Mouse (Mus musculus) spleen, postnatal 10 days (tissue): ENCODE measurements at regions not wholly inside any gene's neighbourhood (a gene's known extent, or its start where the extent isn't known, plus 50 kb on each side); places are given as distances from the start of the nearest gene placed in this dataset.

Experiments
- DNase-seq, 2 experiments: peaks; one replicate each; pipeline ENCODE4 v3.0.0; 2021 to 2022; ENCODE audit warnings: low spot score in 2 of 2

GRCm38 (mm10) chr11:71410582-71410981, 180.0 kb upstream of the Nlrp1b start:
- no peak for DNase-seq

- no peak for DNase-seq
These were observed 181.4 kb upstream of the Nlrp1b start for GRCm38 (mm10) chr11:71411958-71412357.

- DNase-seq: no peak
These were observed 184.0 kb upstream of the Nlrp1b start for GRCm38 (mm10) chr11:71414403-71415140.

- no peak for DNase-seq
These were observed 184.9 kb upstream of the Nlrp1b start for GRCm38 (mm10) chr11:71415451-71415850.

GRCm38 (mm10) chr11:71422291-71422840, 191.8 kb upstream of the Nlrp1b start:
- no peak for DNase-seq

GRCm38 (mm10) chr11:71423242-71423641, 192.7 kb upstream of the Nlrp1b start:
- no peak for DNase-seq

GRCm38 (mm10) chr11:71424879-71425278, 194.3 kb upstream of the Nlrp1b start:
- DNase-seq: no peak

- no peak for DNase-seq
These were observed 199.2 kb upstream of the Nlrp1b start for GRCm38 (mm10) chr11:71429739-71430138.

GRCm38 (mm10) chr11:71434241-71434640, 203.7 kb upstream of the Nlrp1b start:
- DNase-seq: no peak

GRCm38 (mm10) chr11:71434886-71435285, 204.4 kb upstream of the Nlrp1b start:
- DNase-seq: no peak

GRCm38 (mm10) chr11:71435745-71436144, 205.2 kb upstream of the Nlrp1b start:
- DNase-seq: no peak

- no peak for DNase-seq
These were observed 205.8 kb upstream of the Nlrp1b start for GRCm38 (mm10) chr11:71436335-71436734.

GRCm38 (mm10) chr11:71436801-71437200, 206.3 kb upstream of the Nlrp1b start:
- no peak for DNase-seq

- DNase-seq: no peak
These were observed 209.3 kb upstream of the Nlrp1b start for GRCm38 (mm10) chr11:71439871-71440270.

- DNase-seq: no peak
These were observed 209.9 kb upstream of the Nlrp1b start for GRCm38 (mm10) chr11:71440392-71440791.

GRCm38 (mm10) chr11:71444056-71444455, 213.5 kb upstream of the Nlrp1b start:
- no peak for DNase-seq

GRCm38 (mm10) chr11:71446641-71447040, 216.1 kb upstream of the Nlrp1b start:
- DNase-seq: no peak

- no peak for DNase-seq
These were observed 217.6 kb upstream of the Nlrp1b start for GRCm38 (mm10) chr11:71447841-71448745.

GRCm38 (mm10) chr11:71480094-71480493, 249.6 kb upstream of the Nlrp1b start:
- no peak for DNase-seq

GRCm38 (mm10) chr11:71497863-71498262, 251.9 kb upstream of the Wscd1 start:
- DNase-seq: no peak

GRCm38 (mm10) chr11:71498299-71498698, 251.4 kb upstream of the Wscd1 start:
- no peak for DNase-seq

GRCm38 (mm10) chr11:71502156-71502555, 247.6 kb upstream of the Wscd1 start:
- no peak for DNase-seq
